Mouse (Mus musculus): ENCODE measurements around the gene Ramp2. TPM values are rescaled to one million over a fixed set of nuclear protein-coding genes. Genes with fewer than 3 reads are reported as not detected.

Gene Ramp2
- polyA plus RNA-seq, 1 experiment, result 52.7 TPM

DNA sequence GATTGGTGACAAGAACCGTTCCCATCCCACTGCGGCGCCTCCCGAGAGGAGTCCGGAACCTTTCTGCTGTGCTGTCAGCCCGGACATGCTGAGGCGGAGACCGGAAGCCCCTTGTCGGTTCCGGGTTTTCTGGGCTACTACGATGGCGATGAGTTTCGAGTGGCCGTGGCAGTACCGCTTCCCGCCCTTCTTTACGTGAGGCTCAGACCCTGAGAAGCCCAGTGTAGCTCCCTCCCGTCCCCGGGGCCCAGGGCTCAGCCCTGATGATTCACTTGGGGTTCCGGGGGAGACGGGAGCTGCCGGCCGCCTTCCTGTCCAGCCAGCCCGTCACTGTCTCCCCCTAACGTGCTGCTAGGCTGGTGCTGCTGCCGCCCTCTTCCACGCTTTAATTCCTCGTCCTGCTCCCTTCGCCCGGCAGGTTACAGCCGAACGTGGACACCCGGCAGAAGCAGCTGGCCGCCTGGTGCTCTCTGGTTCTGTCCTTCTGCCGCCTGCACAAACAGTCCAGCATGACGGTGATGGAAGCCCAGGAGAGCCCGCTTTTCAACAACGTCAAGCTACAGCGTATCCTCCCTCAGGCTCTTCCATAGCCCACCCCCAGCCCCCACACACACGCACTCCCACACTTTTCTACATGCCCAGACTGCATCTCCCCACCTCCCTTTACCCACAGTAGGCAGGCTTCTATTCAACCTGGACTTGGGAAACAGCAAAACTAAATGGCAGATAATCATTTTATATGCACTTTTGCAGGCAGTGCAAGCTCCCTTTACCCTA is 8.0 kb downstream of the Ramp2 start, which contains the start of gene Vps25:
Vps25 (plus strand) TSS at position 95 of the 777 bp plus-strand sequence.
- peak; percentile 86 to 88 for DNase-seq
- H3K4me1 ChIP-seq (ENCODE audit: control insufficient read depth, insufficient read depth, low read length), result no peaks in the 10 kb centered on the region
- H3K4me3 ChIP-seq (replicated peaks; ENCODE audit: insufficient read depth, low read depth, low read length), result peak within 1 kb of the TSS; percentile 72
- peak; percentile 89 for TF ChIP-seq POLR2A (IDR thresholded peaks at IDR 0.05; ENCODE audit: borderline replicate concordance, insufficient read depth, low read length)
- 0 out of 2 replicates have a peak, but pooled peaks have one; percentile 0 for TF ChIP-seq CTCF (IDR thresholded peaks at IDR 0.05; ENCODE audit: borderline replicate concordance, insufficient read depth, low read depth, low read length)
- no peaks in the 10 kb centered on the region for H3K27me3 ChIP-seq (ENCODE audit: control insufficient read depth, insufficient read depth, low read length)
- under 1% methylated on average over 40 of the region's 40 CpGs for WGBS
- H3K27ac ChIP-seq (ENCODE audit: insufficient read depth, low read length), result peak within 1 kb of the TSS; percentile 79

DNA sequence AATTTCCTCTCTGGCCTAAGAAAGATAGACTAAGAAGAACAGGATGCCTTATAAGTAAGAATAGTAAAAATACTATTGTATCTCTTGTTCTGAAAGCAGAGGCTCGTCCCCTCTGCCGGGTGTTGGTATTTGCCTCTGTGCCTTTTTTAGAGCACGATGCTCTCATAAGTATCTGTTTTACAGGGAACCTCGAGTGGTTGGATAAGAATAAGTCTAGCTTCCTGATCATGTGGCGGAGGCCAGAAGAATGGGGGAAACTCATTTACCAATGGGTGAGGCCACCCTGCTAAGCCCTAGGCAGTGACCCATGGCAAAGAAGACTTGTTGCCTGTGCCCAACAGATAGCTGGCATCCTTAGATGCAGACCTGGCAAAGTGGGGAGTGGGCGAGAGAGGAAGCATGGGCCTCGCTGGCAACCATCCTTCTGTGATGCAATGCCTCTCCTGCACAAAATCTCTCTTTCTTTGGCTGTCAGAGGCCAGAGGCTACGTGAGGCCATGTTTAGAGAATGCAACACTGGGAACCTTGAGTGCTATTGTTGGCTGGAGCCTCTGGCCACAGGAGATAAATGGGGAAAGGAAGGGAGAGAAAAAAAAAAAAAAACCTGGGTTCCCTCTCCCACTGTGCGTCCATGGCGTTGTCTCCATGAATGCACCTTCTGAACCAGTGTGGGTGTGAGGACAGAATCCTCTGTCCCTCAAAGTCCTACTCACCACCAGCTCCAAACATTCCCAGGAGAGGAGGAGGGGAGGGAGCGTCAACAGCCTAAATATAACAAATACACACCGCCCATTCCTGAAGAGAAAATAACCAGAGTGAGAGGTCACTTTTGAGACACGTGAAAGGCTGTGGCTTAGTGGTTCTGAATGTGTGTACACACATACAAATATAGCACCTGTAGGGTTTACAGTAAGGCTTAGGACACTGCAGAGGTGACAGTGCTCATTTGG is 10.3 kb downstream of the Ramp2 start:
- DNase-seq, result no peak
- TF ChIP-seq CTCF (IDR thresholded peaks at IDR 0.05; ENCODE audit: borderline replicate concordance, insufficient read depth, low read depth, low read length) (no peak), POLR2A (IDR thresholded peaks at IDR 0.05; ENCODE audit: borderline replicate concordance, insufficient read depth, low read length) (no peak)
- WGBS, result 87% methylated on average over 13 of the region's 13 CpGs

DNA sequence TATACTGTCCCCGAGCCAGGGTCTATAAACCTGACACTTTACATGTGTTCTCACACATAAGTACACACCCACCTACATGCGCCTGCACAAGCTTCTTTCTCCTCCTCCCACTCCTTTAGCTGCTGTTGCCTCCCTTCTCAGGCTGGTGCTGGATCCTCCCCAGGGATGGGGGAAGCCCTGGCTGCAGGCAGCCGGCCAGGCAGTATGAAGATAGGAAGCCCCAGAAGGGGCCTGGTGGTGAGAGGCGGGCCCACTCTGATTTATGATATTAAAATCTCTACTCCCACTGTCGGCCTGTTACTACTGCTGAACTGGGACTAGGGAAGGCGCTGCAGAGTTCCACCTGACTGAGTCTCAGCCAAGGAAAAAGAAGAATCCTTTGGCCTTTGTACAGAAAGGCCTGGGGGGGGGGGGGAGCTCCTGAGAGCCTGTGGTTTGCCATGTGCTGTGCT is 13.5 kb downstream of the Ramp2 start:
- Histone ChIP-seq H3K4me3 (replicated peaks; ENCODE audit: insufficient read depth, low read depth, low read length) (no peak overlapping the region), H3K4me1 (ENCODE audit: control insufficient read depth, insufficient read depth, low read length) (peaks cover 5% of the 10 kb centered on the region; the same call in 1 of the 2 replicates), H3K27ac (ENCODE audit: insufficient read depth, low read length) (no peak overlapping the region), H3K27me3 (ENCODE audit: control insufficient read depth, insufficient read depth, low read length) (no peaks in the 10 kb centered on the region; the same call in 1 of the 2 replicates)
- 38% methylated on average over 6 of the region's 6 CpGs for WGBS
- no peak for DNase-seq
- no peak for TF ChIP-seq POLR2A (IDR thresholded peaks at IDR 0.05; ENCODE audit: borderline replicate concordance, insufficient read depth, low read length)
- no peak for TF ChIP-seq CTCF (IDR thresholded peaks at IDR 0.05; ENCODE audit: borderline replicate concordance, insufficient read depth, low read depth, low read length)

More for the DNA sequence above, 10.3 kb downstream of the Ramp2 start:
- Histone ChIP-seq H3K4me1 (ENCODE audit: control insufficient read depth, insufficient read depth, low read length) (peaks cover 5% of the 10 kb centered on the region; the same call in 1 of the 2 replicates), H3K27ac (ENCODE audit: insufficient read depth, low read length) (no peak overlapping the region), H3K27me3 (ENCODE audit: control insufficient read depth, insufficient read depth, low read length) (no peaks in the 10 kb centered on the region), H3K4me3 (replicated peaks; ENCODE audit: insufficient read depth, low read depth, low read length) (no peak overlapping the region)

DNA sequence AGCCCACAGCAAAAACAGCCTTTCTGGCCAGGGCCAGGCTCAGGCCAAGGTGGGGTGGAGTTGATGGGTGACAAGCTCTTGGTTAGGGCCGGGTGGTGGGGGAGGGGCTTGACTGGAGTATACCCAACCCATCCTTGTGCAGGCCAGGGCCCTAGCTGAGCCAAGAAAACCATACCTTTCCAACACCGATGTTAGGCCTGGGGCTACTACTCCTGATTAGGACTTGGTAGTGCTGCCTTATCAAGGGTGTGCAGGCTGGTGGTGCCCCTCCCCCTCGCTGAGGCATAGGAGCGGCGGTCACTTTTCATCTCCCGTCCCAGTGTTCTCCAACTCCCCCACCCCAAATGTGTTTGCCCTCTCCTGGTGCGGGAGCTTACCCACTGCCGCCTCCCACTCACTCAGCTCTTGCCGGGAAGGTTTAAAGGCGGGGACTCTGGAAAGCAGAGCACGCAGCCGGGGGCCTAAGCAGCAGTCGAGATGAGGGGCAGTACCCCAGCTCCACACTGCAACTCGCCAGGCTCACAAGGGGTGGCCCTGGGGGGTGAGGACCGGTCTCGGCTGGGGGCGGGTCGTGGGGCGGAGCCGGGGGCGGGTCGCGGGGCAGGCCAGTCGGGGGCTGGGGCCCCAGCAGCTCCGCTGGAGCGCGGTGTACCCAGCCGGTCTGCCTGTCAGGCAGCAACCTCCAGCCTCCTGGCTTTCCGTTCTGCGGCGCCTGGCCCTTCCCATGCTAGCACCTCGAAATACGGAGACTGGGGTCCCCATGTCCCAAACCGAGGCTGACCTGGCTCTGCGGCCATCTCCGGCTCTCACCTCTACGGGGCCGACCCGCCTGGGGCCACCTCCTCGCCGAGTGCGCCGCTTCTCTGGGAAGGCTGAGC is 14.4 kb downstream of the Ramp2 start, which contains the start of gene Wnk4:
Wnk4 (plus strand) TSS at position 620 of the 878 bp plus-strand sequence.
- Histone ChIP-seq H3K27me3 (ENCODE audit: control insufficient read depth, insufficient read depth, low read length) (no peaks in the 10 kb centered on the region; the same call in 1 of the 2 replicates), H3K27ac (ENCODE audit: insufficient read depth, low read length) (no peak within 1 kb of the TSS), H3K4me1 (ENCODE audit: control insufficient read depth, insufficient read depth, low read length) (peaks cover 9% of the 10 kb centered on the region; the same call in 1 of the 2 replicates), H3K4me3 (replicated peaks; ENCODE audit: insufficient read depth, low read depth, low read length) (peak within 1 kb of the TSS; percentile 53)
- TF ChIP-seq CTCF (IDR thresholded peaks at IDR 0.05; ENCODE audit: borderline replicate concordance, insufficient read depth, low read depth, low read length) (no peak), POLR2A (IDR thresholded peaks at IDR 0.05; ENCODE audit: borderline replicate concordance, insufficient read depth, low read length) (no peak)
- whole genome bisulfite sequencing, result 1% methylated on average over 43 of the region's 43 CpGs
- peak in 1 of 2 experiments; percentile 47 for DNase-seq

DNA sequence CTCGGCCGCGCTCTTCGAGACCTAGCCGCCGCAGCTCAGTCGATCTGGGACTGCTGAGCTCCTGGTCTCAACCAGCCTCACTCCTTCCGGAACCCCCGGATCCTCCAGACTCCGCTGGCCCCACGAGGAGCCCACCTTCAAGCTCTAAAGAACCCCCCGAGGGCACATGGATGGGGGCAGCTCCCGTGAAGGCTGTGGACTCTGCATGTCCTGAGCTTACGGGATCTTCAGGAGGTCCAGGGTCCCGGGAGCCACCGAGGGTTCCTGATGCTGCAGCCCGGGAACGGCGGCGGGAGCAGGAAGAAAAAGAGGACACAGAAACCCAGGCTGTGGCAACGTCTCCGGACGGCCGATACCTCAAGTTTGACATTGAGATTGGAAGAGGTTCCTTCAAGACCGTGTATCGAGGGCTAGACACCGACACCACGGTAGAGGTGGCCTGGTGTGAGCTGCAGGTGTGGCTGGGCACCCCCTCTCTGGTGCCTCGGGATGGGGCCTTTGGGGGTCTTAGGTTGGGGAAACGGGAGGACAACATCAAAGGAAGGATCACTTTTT is 15.1 kb downstream of the Ramp2 start:
- TF ChIP-seq CTCF (IDR thresholded peaks at IDR 0.05; ENCODE audit: borderline replicate concordance, insufficient read depth, low read depth, low read length) (no peak), POLR2A (IDR thresholded peaks at IDR 0.05; ENCODE audit: borderline replicate concordance, insufficient read depth, low read length) (no peak)
- H3K27me3 ChIP-seq (ENCODE audit: control insufficient read depth, insufficient read depth, low read length), result no peaks in the 10 kb centered on the region; the same call in 1 of the 2 replicates
- H3K4me3 ChIP-seq (replicated peaks; ENCODE audit: insufficient read depth, low read depth, low read length), result peak overlapping the region; percentile 53
- no peak overlapping the region for H3K27ac ChIP-seq (ENCODE audit: insufficient read depth, low read length)
- 3% methylated on average over 30 of the region's 30 CpGs for WGBS
- peaks cover 9% of the 10 kb centered on the region; the same call in 1 of the 2 replicates for H3K4me1 ChIP-seq (ENCODE audit: control insufficient read depth, insufficient read depth, low read length)
- no peak for DNase-seq

DNA sequence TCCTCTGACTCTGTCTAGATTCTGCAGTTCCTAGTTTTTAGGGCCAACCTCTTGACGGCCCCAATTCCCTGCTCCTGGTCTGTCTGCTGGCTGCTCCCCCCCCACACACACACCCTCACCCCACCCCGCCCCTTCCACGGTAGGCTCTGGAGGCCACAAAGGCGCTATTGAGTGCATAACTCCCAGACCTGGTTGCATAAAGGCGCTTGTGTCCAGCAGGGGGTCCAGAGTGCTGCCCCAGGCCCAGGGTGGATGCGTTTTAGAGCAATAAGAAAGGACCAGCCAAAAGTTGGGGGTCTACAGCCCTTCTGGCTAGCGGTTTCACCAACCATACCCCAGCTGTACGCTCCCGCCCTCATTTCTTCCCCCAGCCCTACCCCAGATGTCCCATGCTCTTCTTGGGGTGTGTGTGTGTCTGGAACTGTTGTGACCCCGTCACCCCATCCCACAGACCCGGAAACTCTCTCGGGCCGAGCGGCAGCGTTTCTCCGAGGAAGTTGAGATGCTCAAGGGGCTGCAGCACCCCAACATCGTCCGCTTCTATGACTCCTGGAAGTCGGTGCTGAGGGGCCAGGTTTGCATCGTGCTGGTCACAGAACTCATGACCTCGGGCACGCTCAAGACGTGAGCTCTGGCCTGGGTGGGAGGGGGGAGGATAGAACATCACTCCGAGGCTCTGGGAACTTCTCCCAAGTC is 16.6 kb downstream of the Ramp2 start:
- no peak for DNase-seq
- H3K4me3 ChIP-seq (replicated peaks; ENCODE audit: insufficient read depth, low read depth, low read length), result no peak overlapping the region
- no peak overlapping the region for H3K27ac ChIP-seq (ENCODE audit: insufficient read depth, low read length)
- TF ChIP-seq CTCF (IDR thresholded peaks at IDR 0.05; ENCODE audit: borderline replicate concordance, insufficient read depth, low read depth, low read length) (no peak), POLR2A (IDR thresholded peaks at IDR 0.05; ENCODE audit: borderline replicate concordance, insufficient read depth, low read length) (no peak)
- H3K4me1 ChIP-seq (ENCODE audit: control insufficient read depth, insufficient read depth, low read length), result peaks cover 9% of the 10 kb centered on the region; the same call in 1 of the 2 replicates
- H3K27me3 ChIP-seq (ENCODE audit: control insufficient read depth, insufficient read depth, low read length), result no peaks in the 10 kb centered on the region; the same call in 1 of the 2 replicates
- WGBS, result 6% methylated on average over 24 of the region's 24 CpGs
